Mouse (Mus musculus) gastrocnemius, postnatal 14 days (tissue): Measurements from ENCODE around the gene Olfr1344. TPM values are rescaled to one million over a fixed set of nuclear protein-coding genes. Genes with fewer than 3 reads are reported as not detected.
A peak's percentile ranks its signal among the peaks of the same experiment; 100 is the strongest.
"Not testable (repeated sequence)": the region's sequence is repeated elsewhere in the genome, so short reads cannot be mapped to it uniquely, and the experiment has no call there.

Experiments
- DNase-seq: peaks from one replicate; pipeline ENCODE4 v3.0.0; 2021; ENCODE audit warnings: mixed read lengths
- intact Hi-C: fragments of 180-260 bp; cut with DNase I; formaldehyde crosslinking; loops from one replicate; pipeline ENCODE4 v1.15.1; 2025; ENCODE audit warnings: low total_unique reads
- long read RNA-seq, 2 experiments: library from polyadenylated mRNA; stranded (forward); transcript quantifications; one replicate each; pipeline ENCODE4 v2.0.0; 2021
- total RNA-seq, 2 experiments: library from RNA; stranded (reverse); gene quantifications; 2 replicates each; pipeline ENCODE4 v1.2.3; 2021

Gene Olfr1344
- total RNA-seq, result not detected
- long read RNA-seq, experiment 1, result 0 reads
- long read RNA-seq, experiment 2, result 0 reads

DNA sequence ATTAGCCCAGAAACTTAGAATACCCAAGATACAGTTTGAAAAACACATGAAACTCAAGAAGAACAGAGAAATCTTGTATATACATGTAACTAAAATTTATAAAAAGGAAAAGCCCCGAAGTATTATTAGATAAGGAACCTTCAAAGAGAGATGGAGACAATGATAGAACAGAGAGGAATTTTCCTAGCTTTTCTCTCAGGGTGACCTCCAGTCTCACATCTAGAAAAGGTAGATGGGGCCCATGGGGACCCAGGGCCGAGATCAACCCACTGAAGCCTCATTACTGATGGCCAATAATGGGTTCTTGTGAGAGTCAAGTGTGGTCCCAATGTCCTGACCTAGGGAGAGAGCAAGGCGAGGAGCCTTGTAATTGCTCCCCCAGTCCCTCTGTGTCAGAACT is at the start of gene Olfr1344:
Olfr1344 (plus strand) TSS at position 301 of the 400 bp plus-strand sequence.
- no peak for DNase-seq
- intact Hi-C loops, result loop anchor here (10.0 kb wide), 1 partner anchor 486 kb away; no protein-coding TSS in a partner anchor

GRCm38 (mm10) chr7:6388971-6389370 is 49.5 kb upstream of the Olfr1344 start:
- intact Hi-C loops, result no loop called here

DNA sequence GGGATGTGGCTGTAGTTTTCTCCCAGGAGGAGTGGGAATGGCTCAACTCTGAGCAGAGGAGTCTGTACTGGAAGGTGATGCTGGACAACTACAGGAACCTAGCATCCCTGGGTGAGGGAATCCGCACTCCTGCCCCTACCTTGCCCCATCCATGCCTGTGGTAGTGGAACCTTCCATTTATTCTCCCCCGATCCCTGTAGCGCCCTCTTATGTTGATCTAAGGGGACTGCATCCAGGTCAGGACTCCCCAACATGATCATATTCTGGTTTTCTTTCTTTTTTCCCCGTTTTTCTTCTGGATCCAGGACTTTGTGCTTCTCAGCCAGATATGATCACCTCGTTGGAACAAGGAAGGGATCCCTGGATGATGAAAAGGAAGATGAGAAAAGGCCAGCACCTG is 49.0 kb upstream of the Olfr1344 start:
- intact Hi-C loops, result no loop called here
- DNase-seq, result no peak

More at GRCm38 (mm10) chr7:6388971-6389370, 49.5 kb upstream of the Olfr1344 start:
- DNase-seq, result no peak

DNA sequence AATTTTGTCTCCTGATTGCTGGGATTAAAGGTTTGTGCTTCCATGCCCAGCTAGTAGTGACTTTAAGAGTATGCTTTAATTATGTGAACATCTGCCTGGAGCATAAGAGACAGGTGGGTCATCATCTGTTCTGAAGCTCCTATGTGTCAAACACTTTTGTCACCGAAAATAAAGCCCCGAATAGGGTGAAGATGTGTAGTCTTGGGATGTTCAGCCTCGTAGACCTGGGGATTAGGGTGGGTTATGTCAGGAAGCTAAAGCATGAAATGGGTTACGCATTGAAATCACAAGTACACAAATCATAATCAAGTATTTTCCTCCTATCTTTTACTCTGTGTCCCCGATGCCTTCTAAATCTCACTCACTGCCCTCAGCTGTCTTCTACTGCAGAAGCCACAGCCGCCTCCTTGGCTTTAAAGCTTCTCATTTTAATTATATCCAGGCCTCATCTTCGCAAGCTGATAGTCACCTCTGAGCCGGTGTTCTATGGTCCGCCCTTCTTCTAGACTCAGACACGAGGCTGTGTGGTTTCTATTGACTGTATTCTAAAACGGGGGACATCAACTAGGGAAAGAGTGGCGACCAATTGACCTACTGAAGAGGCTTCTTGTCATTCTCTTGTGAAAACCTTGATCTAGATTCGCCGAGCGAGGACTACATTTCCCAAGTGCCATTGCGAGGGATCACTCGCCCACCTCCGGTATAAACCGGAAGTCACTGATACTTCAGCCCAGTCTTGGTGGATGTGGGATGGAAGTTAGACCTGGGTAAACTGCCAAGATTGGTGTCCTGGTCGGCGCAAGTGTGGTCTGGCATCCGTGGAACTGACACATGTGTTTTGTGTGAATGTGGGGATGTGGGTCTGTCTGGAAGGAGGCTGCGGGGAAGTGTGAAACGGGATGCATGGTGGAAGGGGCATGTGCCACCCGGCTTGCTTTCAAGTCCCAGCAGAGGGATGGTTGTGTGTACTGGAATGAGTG is 40.2 kb upstream of the Olfr1344 start, which contains the start of gene Smim17:
Smim17 (plus strand) TSS at position 720 of the 980 bp plus-strand sequence.
- intact Hi-C loops, result no loop called here
- peak; percentile 20 for DNase-seq

GRCm38 (mm10) chr7:6410043-6410442 is 28.4 kb upstream of the Olfr1344 start, which contains the start of gene Gm20715:
Gene Gm20715, plus strand, starts transcription at chr7:6410277.
- intact Hi-C loops, result no loop called here
- DNase-seq, result peak; percentile 94

DNA sequence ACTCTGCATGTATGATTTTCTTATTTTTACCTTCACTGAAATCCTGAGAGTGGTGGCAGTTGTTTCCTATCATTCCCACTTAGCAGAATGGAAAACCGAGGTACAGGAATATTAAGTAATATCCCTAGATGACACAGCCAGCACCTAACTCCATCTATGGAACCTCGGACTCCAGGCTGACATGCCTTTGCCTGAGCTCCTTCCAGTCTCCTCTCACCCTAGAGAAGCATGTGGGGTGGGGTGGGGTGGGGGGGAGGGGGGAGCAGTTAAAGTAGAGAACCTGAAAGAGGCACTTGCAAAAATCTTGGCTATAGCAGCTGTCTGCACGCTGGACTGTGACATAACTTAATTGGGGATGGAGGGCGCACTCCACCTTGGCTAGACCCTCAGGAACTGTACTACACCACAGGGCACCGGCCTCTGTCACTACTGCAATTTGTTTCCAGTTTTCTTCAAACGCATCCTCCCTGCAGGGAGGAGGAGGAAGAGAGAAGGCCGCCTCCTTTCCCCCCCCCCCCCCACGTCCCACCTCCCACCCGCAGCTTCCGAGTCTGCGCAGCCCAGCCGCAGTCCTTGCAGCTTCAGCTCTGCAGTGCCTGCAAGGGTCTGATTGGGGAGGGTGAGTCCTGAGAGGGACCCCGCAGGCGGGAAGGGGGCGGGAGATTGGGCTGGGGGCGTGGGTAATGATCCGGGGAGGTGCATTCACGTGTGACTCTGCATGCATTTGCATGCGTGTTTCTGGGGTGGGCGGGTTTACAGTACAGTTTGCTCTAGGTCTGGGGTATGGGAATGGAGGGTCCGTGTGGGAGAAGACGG is 23.7 kb upstream of the Olfr1344 start:
- intact Hi-C loops, result no loop called here
- DNase-seq, result no peak

DNA sequence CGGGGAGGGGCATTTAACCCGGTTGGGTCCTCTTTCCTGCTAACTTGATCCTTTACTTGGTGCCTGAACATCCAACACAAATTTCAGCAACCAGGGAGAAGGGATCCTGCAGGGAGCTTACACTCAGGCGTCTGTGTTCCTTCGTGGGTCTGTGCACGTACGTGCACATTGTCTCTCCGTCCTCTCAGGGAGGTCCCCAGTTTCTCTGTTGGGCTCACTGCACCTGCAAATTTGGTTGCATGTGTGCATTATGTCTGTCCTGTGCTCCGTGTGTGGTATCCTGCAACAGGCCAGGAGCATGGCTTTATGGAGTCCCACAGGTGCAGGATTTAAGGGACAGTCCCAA is 23.1 kb upstream of the Olfr1344 start:
- intact Hi-C loops, result no loop called here

GRCm38 (mm10) chr7:6419894-6420293 is 18.6 kb upstream of the Olfr1344 start:
- intact Hi-C loops, result no loop called here
- DNase-seq, result no peak

More for the DNA sequence above, 23.1 kb upstream of the Olfr1344 start:
- DNase-seq, result no peak

- no peak for DNase-seq
- intact Hi-C loops, result no loop called here
Measured at GRCm38 (mm10) chr7:6429381-6429780, 9.1 kb upstream of the Olfr1344 start.

GRCm38 (mm10) chr7:6430342-6430741 is 8.1 kb upstream of the Olfr1344 start:
- intact Hi-C loops, result loop anchor here (5.0 to 10.0 kb wide), 2 partner anchors 73 to 494 kb away; no protein-coding TSS in a partner anchor
- DNase-seq, result no peak

GRCm38 (mm10) chr7:6441173-6441572 is 2.7 kb downstream of the Olfr1344 start:
- no peak for DNase-seq
- intact Hi-C loops, result no loop called here

- intact Hi-C loops, result no loop called here
Measured at GRCm38 (mm10) chr7:6447771-6448170, 9.3 kb downstream of the Olfr1344 start.

GRCm38 (mm10) chr7:6455868-6456267 is 17.4 kb downstream of the Olfr1344 start, which contains the start of gene Olfr1336:
Gene Olfr1336, plus strand, starts transcription at chr7:6456168.
- DNase-seq, result no peak
- intact Hi-C loops, result no loop called here

More at GRCm38 (mm10) chr7:6447771-6448170, 9.3 kb downstream of the Olfr1344 start:
- no peak for DNase-seq

- DNase-seq, result no peak
- intact Hi-C loops, result no loop called here
Measured at GRCm38 (mm10) chr7:6456399-6456798, 17.9 kb downstream of the Olfr1344 start.

- intact Hi-C loops, result no loop called here
- no peak for DNase-seq
Measured at GRCm38 (mm10) chr7:6466951-6467350, 28.5 kb downstream of the Olfr1344 start, which contains the start of gene Olfr1346. Gene Olfr1346, plus strand, starts transcription at chr7:6467101.

- intact Hi-C loops, DNase-seq: not testable (repeated sequence)
Measured at GRCm38 (mm10) chr7:6477633-6478032, 39.1 kb downstream of the Olfr1344 start.

- DNase-seq, result no peak
- intact Hi-C loops, result no loop called here
Measured at GRCm38 (mm10) chr7:6486841-6487240, 48.4 kb downstream of the Olfr1344 start, which contains the start of gene Olfr5. Gene Olfr5, minus strand, starts transcription at chr7:6486941.
